Mouse (Mus musculus) erythroblast, embryonic 14.5 days (primary cell): ENCODE data around the gene Kcnrg.
"Not testable (repeated sequence)": the region's sequence is repeated elsewhere in the genome, so short reads cannot be mapped to it uniquely, and the experiment has no call there.

Experiments
- GATA1 ChIP-seq: IDR thresholded peaks from 2 replicates; pipeline ENCODE4 v1.6.1; 2012; ENCODE audit warnings: low read length, inconsistent platforms, mixed read lengths
- TAL1 ChIP-seq: IDR thresholded peaks from 3 replicates; pipeline ENCODE4 v1.6.1; 2012; ENCODE audit warnings: low read length, inconsistent platforms, mixed read lengths

DNA sequence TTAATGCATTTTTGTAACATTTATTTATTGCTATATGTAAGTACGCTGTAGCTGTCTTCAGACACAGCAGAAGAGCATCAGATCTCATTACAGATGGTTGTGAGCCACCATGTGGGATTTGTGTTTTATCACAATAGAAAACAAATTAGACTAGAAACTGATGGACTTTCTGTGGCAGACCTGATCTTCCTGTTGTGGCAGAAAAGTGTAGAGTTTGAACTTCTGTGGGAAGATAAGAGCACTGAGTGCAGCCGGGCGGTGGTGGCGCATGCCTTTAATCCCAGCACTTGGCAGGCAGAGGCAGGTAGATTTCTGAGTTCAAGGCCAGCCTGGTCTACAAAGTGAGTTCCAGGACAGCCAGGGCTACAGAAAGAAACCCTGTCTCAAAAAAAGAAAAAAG lies 41.0 kb upstream of the Kcnrg start:
- TF ChIP-seq TAL1, GATA1: not testable (repeated sequence)
